ENCODE assay signal across 8 mouse cellular contexts in genomic region chr14:12822491-12823219, GRCm38 (mm10). TPM values are rescaled to one million over a fixed set of nuclear protein-coding genes. Genes with fewer than 3 reads are reported as not detected.
DNase-seq lines count a peak whose midpoint lies in the region; ATAC-seq and TF ChIP-seq lines count a peak whose summit lies in the region.

TSS of gene Cadps (minus strand) at chr14:12823079.

- under 1% methylated on average over 59 of the region's 71 CpGs for WGBS in lung, postnatal 0 days

- H3K4me2 ChIP-seq in lung, postnatal 0 days (replicated peaks; ENCODE audit: low read depth, low read length): peak within 1 kb of the TSS; percentile 35

- 0 out of 2 replicates have a peak within 1 kb of the TSS, but pooled peaks have one; percentile 8 for H3K4me3 ChIP-seq in lung, postnatal 0 days (ENCODE audit: low read depth, low read length)

- H3K4me1 ChIP-seq in lung, postnatal 0 days (ENCODE audit: insufficient read depth, low read depth, low read length): no peaks in the 10 kb centered on the region

- ATAC-seq in lung, postnatal 0 days: no peak

- no peaks in the 10 kb centered on the region for H3K36me3 ChIP-seq in lung, postnatal 0 days (ENCODE audit: insufficient read depth, low read length)

- H3K9ac ChIP-seq in lung, postnatal 0 days (replicated peaks; ENCODE audit: low read depth): no peak within 1 kb of the TSS

- DNase-seq in lung, postnatal 0 days (ENCODE audit: low spot score): no peak
- no peak for DNase-seq in lung, adult 18-20 months
- DNase-seq in cerebellum, postnatal 25 days: peak; percentile 88 to 89
- peak; percentile 80 to 82 for DNase-seq in frontal cortex, postnatal 36 days (ENCODE audit: low spot score in 2 of 2)
- DNase-seq in left cerebral cortex, postnatal 25 days (ENCODE audit: low spot score in 2 of 2): peak; percentile 81 to 90
- peak; percentile 83 for DNase-seq in retina, postnatal 1 day
- DNase-seq in urinary bladder, postnatal 14 days (ENCODE audit: low spot score): no peak
- DNase-seq in lung, postnatal 25 days (ENCODE audit: low spot score): no peak

- no peak for TF ChIP-seq EP300 in lung, postnatal 0 days (IDR thresholded peaks at IDR 0.05)

- no peak within 1 kb of the TSS for H3K27ac ChIP-seq in lung, postnatal 0 days (ENCODE audit: low read length)

- no peak for TF ChIP-seq CTCF in lung, postnatal 0 days (IDR thresholded peaks at IDR 0.05)

- H3K9me3 ChIP-seq in lung, postnatal 0 days (ENCODE audit: low read length): no peaks in the 10 kb centered on the region

- intact Hi-C loops in left cerebral cortex, postnatal 25 days (cut with DNase I): loop anchor here (2.0 to 5.0 kb wide), 5 partner anchors 178 to 376 kb away; no protein-coding TSS in a partner anchor

- peaks cover 21% of the 10 kb centered on the region; the same call in 1 of the 2 replicates for H3K27me3 ChIP-seq in lung, postnatal 0 days (replicated peaks; ENCODE audit: insufficient read depth, low read length)

RNA-seq across cellular contexts. Expression of gene Cadps, which starts in this region (rescaled TPM):
- polyA plus RNA-seq in lung, postnatal 0 days (2015; fragmentation: Nextera tagmentation; extraction: Ambion mirVana): 0.16 and 0.36 TPM in 2 replicates
- 100 to 1,000 TPM; 224 to 229 TPM for total RNA-seq in left cerebral cortex, postnatal 25 days (2021)

Comparison
In these comparisons a context has a peak if more than half of its experiments do, and no peak if none do; other contexts are left out.
1. DNase-seq: peak in cerebellum, postnatal 25 days (2 of 2), frontal cortex, postnatal 36 days (2 of 2), left cerebral cortex, postnatal 25 days (2 of 2) and retina, postnatal 1 day (single experiment); none in lung, postnatal 0 days (single experiment), lung, adult 18-20 months (0 of 2), urinary bladder, postnatal 14 days (single experiment) and lung, postnatal 25 days (single experiment).